Mouse (Mus musculus) stomach, postnatal 0 days (tissue): Measurements from ENCODE around the gene Pikfyve.

Source experiments
- CTCF ChIP-seq: IDR thresholded peaks from 2 replicates; pipeline ENCODE4 v1.5.1; 2016; ENCODE audit warnings: antibody characterized with exemption, low read depth, mild to moderate bottlenecking, moderate library complexity
- EP300 ChIP-seq: optimal IDR thresholded peaks from 2 replicates; pipeline ENCODE3; 2016; ENCODE audit warnings: antibody characterized with exemption

- TF ChIP-seq CTCF (no peak), EP300 (no peak)
These were observed 39.2 kb upstream of the Pikfyve start for GRCm38 (mm10) chr1:65147326-65147725.
